Mouse (Mus musculus): ENCODE results near the gene Mgrn1.

Mgrn1 gene

DNA sequence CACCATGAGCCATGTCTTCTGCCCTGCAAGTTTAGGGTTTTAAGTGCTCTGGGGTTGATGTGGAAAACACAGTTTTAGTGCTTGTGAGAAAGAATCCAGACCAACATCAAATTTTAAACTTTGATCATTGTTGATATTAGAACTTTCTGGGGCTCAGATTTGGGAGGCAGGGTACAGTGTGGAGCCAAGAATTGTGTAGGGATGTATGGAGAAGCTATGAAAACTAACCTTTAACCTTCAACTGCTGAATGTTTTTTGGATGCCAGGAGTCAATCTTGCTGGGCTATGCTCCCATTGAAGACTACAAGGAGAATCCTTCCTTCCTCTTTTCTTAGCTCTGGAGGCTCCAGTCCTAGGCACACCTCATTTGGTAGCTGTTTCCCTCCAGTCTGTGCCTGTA is 20.5 kb downstream of the Mgrn1 start:
- in situ Hi-C loops (cut with MboI, MseI) = no loop called here

DNA sequence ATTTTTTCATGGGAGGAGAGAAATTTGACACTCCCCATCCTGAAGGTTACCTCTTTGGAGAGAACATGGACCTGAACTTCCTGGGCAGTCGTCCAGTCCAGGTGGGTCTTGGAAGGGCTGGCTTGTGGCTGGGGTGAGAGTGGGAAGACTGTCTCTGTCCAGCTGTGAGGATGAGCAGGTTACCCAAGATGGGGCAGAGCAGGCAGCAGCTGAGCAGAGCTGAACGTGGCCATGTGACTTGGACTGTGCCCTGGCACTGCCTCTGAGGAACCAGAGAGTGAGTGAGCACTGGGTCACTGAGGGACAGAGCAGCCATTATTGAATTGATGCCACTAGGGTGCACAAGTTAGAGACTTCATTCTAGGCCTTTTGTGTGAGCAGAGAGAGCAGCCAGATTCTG is 21.3 kb downstream of the Mgrn1 start:
- in situ Hi-C loops (cut with MboI, MseI) = no loop called here

DNA sequence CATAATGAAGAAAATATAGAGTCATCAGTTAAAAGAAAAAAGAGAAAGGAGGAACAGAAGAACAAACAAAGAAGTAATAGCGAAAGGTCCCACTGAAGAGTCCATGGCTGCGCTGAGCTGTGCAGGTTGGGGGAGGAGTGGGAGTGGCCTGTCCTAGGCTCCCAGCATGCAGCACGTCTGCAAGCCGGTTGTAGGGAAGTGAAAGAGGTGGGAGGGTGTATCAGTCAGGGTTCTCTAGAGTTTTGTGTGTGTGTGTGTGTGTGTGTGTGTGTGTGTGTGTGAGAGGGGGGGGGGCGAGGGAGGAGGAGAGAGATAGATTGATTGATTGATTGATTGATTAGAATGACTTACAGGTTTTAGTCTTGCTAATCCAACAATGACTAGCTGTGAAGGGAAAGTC is 21.9 kb downstream of the Mgrn1 start:
- in situ Hi-C loops (cut with MboI, MseI) = no loop called here

DNA sequence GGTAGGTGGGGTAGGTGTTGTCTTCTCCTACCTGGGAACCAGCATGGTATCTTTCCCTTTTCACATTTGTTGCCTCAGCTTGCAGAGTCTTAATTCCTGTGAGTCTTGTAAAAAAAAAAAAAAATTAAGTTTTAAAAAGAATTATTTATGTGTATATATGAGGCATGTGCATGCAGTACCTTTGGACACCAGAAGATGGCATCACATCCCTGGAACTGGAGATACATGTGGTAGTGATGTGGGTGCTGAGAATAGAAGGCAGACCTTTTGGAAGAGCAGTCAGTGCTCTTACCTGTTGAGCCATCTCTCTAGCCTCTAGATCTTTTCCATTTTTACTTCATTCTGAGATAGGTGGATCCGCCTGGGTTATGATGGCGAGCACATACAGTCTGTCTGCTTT is 23.7 kb downstream of the Mgrn1 start:
- in situ Hi-C loops (cut with MboI, MseI) = no loop called here

DNA sequence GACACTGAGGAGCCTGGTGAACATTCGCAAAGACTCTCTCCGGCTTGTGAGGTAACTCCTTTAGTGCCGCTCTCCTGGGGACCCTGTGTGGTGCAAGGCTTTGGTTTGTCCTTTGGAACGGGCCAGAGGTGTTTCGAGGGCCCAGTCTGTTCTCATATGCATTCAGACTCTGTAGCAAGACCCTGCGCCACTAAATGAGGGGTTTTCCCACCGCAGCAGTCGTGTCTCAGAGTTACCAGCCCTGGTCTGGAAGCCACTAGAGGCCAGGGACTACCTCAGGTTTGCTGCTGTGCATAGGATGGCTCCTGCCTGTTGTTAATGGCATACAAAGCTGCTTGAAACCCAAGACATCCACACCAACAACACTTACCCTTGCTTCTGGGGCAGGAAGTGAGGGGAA is 24.7 kb downstream of the Mgrn1 start:
- in situ Hi-C loops (cut with MboI, MseI) = no loop called here

DNA sequence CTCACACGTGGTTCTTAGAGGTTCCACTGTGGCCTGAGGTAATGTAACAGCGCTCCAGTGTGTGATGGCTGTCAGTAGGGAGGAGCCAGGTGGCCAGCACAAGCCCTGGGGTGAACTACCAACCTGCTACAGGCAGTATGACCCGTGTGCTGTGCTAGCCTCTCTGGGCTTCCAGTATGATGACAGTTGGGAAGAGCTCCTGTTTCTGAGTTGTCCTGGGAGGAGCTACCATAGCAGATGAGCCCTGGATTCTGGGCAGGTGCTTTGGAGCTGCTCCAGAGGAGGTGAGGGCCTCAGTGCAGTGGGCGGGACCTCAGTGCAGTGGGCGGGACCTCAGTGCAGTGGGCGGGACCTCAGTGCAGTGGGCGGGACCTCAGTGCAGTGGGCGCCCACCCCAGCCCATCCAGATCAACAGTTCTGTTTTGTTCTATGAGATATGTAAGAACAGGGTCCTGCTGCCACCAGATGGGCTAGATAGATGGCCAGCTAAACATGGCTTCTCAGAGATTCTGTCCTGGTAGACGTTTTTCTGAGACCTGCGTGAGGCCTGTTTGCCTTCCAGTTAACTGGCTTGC is 26.1 kb downstream of the Mgrn1 start:
- in situ Hi-C loops (cut with MboI, MseI) = no loop called here

DNA sequence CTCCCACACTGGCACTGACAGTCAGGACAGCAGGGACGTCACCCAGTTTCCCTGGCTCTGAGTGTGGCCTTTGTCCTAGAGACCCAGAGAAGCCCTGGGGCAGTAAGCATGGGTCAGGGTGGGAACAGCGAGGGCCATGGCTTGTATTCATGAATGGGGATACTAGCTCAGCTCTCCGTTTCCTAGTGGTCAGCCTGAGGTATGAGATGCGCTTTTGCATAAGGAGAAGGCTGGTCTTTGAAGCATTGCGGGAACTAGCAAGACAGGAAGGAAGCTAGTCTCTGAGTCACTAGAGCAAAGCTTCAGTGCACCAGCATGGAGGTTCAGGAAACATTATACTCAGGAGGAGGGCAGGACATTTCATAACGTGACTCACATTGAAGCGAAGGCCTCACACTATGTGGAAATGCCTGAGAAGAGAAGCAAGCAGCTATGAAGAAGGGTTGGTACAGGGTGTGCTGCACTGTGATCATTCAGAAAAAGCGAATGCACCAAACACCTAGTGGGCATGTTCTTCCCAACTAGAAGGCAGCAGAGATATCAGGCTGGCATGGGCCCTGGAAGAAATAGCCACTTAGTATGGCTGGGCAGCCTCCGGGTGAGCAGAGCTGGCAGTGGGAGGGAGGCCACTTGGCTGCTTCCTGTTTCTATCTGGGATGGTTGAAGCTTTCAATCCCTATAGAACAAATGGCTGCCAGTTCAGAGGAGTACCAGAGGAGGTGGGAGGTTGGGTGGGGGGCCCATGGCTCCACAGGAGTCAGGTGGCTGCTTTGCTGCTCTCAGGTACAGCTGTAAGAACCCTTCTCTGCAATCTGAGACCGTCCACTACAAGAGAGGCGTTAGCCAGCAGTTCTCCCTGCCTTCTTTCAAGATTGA is 27.1 kb downstream of the Mgrn1 start:
- in situ Hi-C loops (cut with MboI, MseI) = no loop called here

DNA sequence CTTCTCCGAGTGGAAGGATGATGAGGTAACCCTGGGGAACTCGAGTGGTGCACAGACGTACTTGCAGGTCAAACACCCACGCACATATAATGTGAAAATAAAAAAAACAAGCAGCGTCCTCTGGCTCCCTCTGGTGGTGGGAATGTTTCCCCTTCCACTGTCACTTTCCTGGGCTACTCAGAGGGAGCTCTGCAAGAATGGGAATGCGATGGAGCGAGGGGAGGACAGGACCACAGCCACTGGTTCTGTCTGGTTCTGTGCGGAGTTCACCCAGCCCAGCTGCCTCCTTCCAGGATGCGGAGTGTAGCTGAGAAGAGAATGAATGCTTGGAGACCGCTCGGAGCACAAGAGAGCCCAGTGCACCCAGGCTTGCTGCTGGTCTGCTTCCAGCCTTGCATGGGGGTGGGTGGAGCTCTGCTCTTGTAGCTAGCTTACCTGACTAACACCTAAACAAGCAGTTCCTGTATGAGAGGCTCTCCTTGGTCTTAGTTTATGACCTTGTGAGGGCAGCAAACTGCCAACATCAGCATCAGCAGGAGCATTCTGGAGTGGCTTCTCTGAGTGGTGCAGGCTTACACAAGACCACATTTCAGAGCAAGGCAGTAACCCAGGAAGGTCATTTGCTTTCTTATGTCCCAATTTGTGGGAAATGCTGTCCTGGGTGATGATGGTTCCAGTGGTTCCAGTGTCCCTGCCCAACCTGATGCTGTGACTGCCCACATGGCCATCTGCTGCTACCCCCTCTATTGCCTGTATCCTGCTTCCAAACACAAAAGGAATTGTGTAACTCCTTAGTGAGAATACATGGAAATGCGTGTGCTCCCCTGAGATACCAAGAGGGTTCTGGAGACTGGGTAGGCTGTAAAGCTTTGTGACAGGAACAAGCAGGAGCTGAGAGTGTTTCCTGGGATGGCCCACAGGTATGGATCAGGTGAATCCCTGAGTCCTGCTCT is 28.0 kb downstream of the Mgrn1 start:
- in situ Hi-C loops (cut with MboI, MseI) = no loop called here

DNA sequence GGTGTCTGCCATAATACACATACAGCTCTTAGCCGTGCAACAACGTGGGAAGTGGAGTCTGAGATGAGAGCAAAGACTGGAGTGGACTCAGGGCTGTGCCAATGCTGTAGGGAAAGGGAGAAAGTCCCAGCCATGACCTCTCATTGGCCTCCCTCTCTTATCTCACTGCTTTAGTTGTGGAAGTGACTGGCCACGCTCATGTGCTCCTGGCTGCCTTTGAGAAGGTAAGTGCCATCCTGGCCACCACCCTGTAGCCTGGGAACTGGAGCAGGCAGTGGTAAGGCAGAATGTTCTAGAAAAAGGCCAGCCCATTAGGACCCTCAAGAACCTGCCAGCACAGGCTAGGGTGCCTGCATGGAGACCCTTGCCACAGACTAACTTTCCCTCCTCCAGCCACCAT is 29.9 kb downstream of the Mgrn1 start:
- in situ Hi-C loops (cut with MboI, MseI) = no loop called here

DNA sequence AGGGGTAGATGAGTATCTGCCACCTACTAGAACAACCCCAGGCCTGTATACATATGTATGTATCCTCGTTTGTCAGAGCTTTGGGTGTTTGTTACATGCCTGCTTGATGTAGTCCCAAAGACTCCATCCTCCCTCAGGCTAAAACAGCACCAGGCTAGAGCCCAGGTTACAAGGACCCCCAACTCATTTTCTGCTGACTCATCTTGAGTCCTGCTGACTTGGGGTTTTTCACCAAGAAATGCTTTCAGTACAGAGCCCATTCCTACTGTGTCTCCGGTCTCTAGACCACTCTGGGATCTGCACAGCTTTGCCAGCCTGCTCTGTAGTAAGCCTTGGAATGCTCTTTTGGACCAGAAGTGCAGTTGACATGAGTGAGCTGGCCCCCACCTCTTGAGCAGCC is 30.6 kb downstream of the Mgrn1 start:
- in situ Hi-C loops (cut with MboI, MseI) = no loop called here

DNA sequence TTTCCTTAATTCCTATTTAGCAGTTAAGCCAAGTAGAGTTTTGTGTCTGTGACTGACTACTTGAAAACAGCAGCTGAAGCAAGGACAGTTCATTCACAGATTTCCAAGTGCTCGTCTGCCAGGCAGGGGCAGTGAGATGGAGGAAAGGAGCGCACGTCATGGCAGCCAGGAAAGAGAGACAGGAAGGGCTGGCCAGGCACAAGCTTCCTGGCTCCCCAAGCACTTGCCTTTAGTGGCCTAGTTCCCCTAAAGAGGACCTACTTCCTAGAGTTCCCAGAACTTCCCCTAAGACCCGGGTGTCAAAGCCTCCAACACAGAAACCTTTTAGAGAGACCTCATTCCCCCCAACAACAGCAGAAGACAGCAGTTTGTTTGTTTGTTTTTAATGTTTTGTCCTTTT is 34.5 kb downstream of the Mgrn1 start:
- in situ Hi-C loops (cut with MboI, MseI) = no loop called here

DNA sequence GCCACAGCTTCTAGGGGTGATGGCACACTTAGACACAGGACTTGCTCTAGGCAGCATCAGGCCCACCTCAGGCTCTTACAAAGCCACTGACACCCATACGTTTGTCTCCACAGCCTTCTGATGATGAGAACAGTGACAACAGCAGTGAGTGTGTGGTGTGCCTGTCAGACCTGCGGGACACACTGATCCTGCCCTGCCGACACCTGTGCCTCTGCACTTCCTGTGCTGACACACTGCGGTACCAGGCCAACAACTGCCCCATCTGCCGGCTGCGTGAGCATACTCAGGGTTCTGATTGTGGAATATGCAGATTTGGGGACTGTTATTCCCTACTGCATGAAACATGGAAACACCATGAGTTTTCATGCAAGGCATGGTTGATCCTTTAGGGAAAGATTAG is 36.4 kb downstream of the Mgrn1 start:
- in situ Hi-C loops (cut with MboI, MseI) = no loop called here

DNA sequence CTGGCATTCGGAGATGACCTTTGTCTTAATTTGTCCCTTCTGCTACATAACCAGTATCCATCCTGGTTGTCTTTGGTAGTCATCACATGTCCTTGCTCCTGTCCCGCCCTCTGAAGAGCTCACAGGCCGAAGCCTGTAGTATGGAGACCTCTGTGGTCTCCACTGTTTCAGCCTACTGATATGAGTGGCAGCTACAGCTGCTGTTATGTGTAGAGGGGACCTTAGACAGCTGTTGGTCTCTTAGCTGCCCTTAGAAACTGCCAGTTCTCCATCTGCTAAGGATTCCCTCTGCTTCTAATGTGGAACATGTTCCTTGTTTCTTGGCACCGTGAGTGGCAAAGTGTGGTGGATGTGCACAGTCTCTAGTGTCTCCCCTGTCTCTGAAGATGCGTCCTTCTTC is 37.9 kb downstream of the Mgrn1 start:
- in situ Hi-C loops (cut with MboI, MseI) = no loop called here

DNA sequence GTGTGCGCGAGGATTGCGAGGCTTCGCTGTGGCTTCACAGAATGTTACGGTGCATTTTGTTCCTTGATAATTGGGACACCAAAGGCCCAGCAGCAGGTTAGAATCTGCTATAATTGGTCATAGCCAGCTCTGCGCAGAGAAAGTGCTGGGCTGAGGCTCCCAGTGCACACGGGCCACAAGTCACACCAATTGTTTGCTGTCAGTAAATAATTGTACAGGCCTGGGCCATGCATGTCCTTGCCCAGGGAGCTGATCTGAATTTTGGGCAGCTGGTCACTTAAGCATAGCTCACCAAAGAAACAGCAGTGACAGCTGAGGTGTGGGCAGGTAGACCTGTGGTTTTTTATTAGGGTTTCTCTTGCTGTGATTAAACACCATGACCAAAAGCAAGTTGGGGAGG is 41.9 kb downstream of the Mgrn1 start:
- in situ Hi-C loops (cut with MboI, MseI) = no loop called here

DNA sequence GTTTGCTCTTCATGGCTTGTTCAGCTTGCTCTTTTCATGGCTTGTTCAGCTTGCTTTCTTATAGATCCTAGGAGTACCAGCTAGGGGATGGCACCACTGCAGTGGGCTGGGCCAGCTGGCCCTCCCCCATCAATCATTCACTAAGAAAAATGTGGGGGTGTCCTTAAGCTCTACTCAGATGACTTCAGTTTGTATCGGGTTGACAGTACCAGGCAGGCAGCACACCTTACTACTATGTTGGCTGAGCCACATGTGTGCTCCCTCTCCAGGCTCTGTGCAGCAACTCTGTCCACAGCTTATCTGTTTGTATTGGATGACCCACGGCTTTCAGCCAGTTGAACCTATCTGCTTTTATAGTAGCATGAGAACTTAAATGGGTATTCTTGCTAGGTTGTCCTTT is 42.4 kb downstream of the Mgrn1 start:
- in situ Hi-C loops (cut with MboI, MseI) = no loop called here

DNA sequence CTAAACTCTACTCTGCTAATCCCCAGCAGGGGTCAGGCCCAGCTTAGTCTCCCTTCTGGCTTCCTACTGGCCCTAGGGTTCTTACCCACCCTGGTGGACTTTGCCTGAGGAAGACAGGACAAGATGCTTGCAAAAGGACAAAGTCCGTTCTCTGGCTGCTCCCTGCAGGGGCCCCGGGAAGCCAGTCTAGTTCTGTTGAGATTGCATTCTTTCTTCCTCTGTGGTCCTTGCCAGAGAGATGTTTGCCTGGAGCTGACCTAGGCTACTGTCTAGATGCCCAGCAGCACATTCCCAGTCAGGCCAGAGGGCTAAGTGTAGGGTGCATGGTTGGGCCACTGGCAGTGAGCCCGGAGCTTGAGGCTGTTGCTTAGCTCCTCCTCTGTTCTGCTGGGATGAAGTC is 46.4 kb downstream of the Mgrn1 start:
- in situ Hi-C loops (cut with MboI, MseI) = no loop called here

DNA sequence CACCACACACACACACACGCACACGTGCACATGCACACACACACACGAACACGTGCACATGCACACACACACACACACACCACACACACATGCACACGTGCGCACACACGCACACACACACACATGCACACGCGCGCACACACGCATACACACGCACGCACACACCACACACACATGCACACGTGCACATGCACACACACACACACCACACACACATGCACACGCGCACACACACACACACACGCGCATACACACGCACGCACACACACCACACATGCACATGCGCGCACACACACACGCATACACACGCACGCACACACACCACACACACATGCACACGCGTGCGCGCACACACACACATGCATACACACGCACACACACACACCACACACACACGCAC is 49.4 kb downstream of the Mgrn1 start:
- in situ Hi-C loops (cut with MboI, MseI) = no loop called here

DNA sequence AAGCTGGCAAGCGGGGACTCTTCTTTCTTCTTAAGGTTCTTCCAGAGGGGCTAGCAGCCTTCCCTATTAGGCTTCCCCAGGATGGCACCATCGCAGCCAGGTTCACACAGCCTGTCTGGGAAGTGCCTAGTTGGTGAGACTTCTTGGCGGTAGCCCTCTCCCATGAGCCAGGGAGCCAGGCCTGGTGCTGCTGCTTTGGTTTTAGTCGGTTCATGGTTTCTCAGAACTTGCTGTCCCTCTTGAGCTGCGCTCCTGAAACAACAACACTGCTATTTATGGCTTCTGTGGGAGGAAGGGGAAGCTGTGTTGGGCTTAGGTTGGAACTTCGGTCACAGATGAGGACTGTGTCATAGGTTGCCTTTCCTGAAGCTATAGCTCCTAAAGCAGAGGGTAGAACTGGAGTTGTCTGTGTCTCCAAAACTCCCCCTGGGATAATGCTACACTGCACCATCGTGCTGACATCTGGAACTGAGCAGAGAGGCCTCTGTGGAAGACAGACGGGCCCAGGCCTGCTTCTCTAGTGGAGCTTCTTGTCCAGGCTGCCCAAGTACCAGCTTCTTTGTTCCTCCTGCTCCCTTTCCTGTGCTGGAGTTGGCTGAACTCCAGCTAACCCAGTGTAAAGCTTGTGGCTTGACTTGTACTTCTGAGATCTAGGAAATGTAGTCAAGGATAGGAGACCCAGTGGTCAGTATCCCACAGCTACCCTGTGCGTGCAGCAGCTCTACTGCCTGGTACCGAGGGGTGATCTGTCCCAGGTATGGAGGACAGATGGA is 50.1 kb downstream of the Mgrn1 start:
- in situ Hi-C loops (cut with MboI, MseI) = no loop called here

DNA sequence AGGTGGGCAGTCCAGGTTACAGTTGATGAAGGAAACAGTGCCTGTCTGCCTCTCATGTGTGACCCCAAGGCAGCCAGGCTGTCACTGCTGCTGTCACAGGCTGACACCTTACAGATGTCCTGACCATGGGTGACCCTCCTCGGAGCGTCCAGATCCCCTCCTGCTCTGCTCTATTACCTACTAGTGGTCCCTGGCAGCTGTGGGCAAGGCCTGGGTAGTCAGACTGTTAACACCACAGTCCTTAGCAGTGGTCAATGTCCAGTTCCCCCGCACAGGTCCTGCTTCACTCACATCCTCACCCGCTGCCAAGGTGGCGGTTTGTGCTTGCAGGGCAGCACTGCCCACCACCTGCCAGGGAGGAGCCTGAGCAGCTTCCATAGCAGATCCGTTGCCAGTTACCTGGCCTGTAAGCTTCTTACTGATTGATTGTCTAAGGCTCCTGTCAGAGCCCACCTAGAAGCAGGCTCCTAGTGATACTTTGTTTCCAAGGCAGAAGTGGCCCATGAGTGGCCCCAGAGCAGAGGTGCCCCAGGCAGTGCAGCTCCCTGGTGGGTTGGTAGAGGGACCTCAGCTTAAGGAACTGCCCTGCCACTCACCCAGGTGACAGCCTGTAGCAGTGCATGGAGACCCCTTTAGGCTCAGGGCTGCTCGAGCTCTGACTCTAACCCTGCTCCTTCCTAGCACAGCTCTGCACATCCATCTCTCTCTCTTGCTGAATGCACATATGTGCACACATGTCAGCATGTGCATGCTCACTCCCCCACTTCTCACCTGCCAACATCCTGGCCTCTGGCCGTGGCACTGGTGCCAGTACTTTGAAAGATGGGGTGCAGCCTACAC is 51.5 kb downstream of the Mgrn1 start:
- in situ Hi-C loops (cut with MboI, MseI) = no loop called here

DNA sequence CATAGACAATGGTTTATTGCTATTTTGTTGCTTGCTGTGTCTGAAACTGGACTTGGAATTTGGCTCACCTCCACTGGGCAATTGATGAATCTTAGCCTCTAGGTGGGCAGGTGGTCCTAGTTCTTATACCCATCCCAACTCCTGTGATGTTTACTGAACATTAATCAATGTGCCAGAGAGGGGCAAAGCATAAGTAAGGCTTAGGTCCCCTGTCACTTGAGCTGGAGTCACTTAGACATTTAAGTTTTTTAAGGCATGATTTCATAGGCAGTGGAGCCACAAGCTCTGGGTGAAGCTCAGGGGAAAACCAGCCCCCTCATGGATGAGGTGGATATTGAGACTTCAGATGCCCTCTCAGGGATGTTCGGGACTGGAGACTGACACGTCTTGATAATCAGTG is 52.4 kb downstream of the Mgrn1 start, which contains the start of gene Nudt16l1:
Gene Nudt16l1 (plus strand): TSS at position 301 of the 400 bp plus-strand sequence.
- in situ Hi-C loops (cut with MboI, MseI) = no loop called here

DNA sequence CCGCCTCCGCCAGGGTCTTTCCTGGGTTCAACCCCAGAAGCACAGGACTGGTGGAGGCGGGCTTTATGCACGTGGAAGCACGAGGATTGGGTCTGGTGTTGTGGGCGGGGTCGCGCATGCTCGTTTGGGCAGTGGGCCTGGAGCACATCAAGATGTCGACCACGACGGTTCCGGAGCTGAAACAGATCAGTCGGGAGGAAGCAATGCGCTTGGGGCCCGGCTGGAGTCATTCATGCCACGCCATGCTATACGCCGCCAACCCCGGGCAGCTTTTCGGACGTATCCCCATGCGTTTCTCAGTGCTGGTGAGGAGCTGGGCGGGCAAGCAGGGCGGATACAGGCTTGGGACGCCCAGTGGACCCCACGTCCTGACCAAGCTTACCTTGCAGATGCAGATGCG is 52.9 kb downstream of the Mgrn1 start:
- in situ Hi-C loops (cut with MboI, MseI) = no loop called here

All from regulatory T cell (primary cell).